Mouse (Mus musculus) heart, embryonic 12.5 days (tissue): Measurements from ENCODE around the gene Glis2. TPM values are rescaled to one million over a fixed set of nuclear protein-coding genes. Genes with fewer than 3 reads are reported as not detected.
A peak's percentile ranks its signal among the peaks of the same experiment; 100 is the strongest.

Source experiments
- ATAC-seq: fragments of 200-750 bp; cut with Nextera tagmentation; 2 replicates; pipeline ENCODE4 v1.8.0; 2017; ENCODE audit warnings: moderate TSS enrichment, moderate library complexity; ENCODE audit not compliant: insufficient number of reproducible peaks, low FRiP score
- H3K27ac ChIP-seq: fragments of 300-500 bp; sonication (generic); 2 replicates; pipeline ENCODE4 v1.5.1; 2016; ENCODE audit warnings: mild to moderate bottlenecking, moderate library complexity; ENCODE audit not compliant: poor library complexity, severe bottlenecking
- H3K27me3 ChIP-seq: fragments of 300-500 bp; sonication (generic); replicated peaks from 2 replicates; pipeline ENCODE4 v1.6.1; 2016; ENCODE audit warnings: mild to moderate bottlenecking, moderate library complexity
- H3K36me3 ChIP-seq: fragments of 300-500 bp; sonication (generic); 2 replicates; pipeline ENCODE4 v1.6.1; 2016; ENCODE audit warnings: mild to moderate bottlenecking, moderate library complexity
- H3K4me1 ChIP-seq: fragments of 300-500 bp; sonication (generic); replicated peaks from 2 replicates; pipeline ENCODE4 v1.6.1; 2016; ENCODE audit warnings: mild to moderate bottlenecking
- H3K4me2 ChIP-seq: fragments of 300-500 bp; sonication (generic); 2 replicates; pipeline ENCODE4 v1.6.1; 2016; ENCODE audit warnings: mild to moderate bottlenecking, moderate library complexity
- H3K4me3 ChIP-seq: fragments of 300-500 bp; sonication (generic); 2 replicates; pipeline ENCODE4 v1.5.1; 2016; ENCODE audit warnings: mild to moderate bottlenecking
- H3K9ac ChIP-seq: fragments of 300-500 bp; sonication (generic); 2 replicates; pipeline ENCODE4 v1.6.1; 2016; ENCODE audit warnings: mild to moderate bottlenecking, moderate library complexity
- H3K9me3 ChIP-seq: fragments of 300-500 bp; sonication (generic); replicated peaks from 2 replicates; pipeline ENCODE4 v1.6.1; 2016; ENCODE audit warnings: mild to moderate bottlenecking, moderate library complexity
- WGBS: fragments of 180-500 bp; shearing (Covaris S2); methylation state at CpG from one replicate; pipeline ENCODE4 v1.1.7; 2016; 5-methylcytosine and 5-hydroxymethylcytosine counted together
- polyA plus RNA-seq: library from polyadenylated mRNA; unstranded; fragments of >200 nt; fragmentation: Nextera tagmentation; extraction: Ambion mirVana; gene quantifications from 2 replicates; pipeline ENCODE4 v1.2.1, GENCODE M21; 2016

Gene Glis2
- polyA plus RNA-seq, 1 experiment from 2014 or later = 24.9 TPM

DNA sequence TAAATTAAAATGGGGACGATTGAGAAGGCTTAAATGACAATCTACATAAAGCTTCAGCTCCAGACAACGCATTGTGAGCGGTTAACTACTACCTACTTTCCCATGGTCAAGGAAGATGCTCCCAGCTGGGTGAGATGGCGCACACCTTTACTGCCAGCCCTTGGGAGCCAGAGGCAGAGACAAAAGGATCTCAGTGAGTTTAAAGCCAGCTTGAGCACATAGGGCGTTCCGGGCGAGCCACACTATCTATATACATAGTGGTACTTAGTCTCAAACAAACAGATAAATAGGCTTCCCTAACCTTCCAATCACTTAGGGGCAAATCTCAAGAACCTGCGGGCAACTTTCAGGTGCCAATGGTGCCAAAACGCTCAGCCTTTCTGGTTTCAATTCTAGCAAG is 29.6 kb downstream of the Glis2 start:
- H3K9ac ChIP-seq = peak overlapping the region; percentile 87
- peaks cover 27% of the 10 kb centered on the region for H3K36me3 ChIP-seq
- no peak for ATAC-seq
- peak overlapping the region; percentile 88 for H3K4me3 ChIP-seq
- H3K4me1 ChIP-seq = peaks cover 28% of the 10 kb centered on the region
- H3K27me3 ChIP-seq = no peaks in the 10 kb centered on the region
- H3K9me3 ChIP-seq = no peaks in the 10 kb centered on the region
- peak overlapping the region; percentile 86 for H3K27ac ChIP-seq
- 15% methylated on average over 9 of the region's 9 CpGs for WGBS
- peak overlapping the region; percentile 88 for H3K4me2 ChIP-seq

DNA sequence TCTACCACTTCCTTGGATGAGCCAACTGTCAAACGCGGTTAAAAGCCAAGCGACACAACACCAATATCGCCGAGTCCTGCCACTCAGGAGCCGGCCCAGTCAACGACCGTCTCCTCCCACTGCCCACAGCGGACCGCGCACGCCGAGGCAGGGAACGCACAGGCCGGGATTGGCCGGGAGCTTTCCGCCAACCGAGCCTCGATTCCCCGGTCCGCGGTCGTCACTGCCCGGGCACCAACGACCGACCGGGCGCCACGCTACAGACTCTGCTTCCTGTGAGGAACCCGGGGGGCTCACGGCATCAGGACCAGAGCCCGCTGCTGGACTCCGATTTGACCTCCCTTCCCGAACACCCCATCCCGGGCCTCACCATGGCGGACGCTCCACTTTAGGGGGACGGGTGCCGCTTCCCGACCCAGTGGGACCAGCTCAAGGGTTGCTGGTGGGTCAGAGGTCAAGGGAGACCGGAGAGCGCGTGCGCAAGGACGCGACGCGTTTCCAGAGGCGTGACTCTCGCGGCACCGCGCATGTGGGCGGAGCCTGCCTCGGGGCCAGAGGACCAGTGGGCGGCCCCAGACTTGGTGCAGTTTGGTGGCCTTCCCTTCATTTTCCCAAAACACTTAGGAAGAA is 30.1 kb downstream of the Glis2 start, which contains the start of gene Pam16:
TSS of gene Pam16 (minus strand) at position 508 of the 630 bp plus-strand sequence.
- H3K4me1 ChIP-seq = peaks cover 28% of the 10 kb centered on the region
- peak; percentile 93 for ATAC-seq
- H3K27me3 ChIP-seq = no peaks in the 10 kb centered on the region
- peak within 1 kb of the TSS; percentile 87 for H3K9ac ChIP-seq
- peaks cover 26% of the 10 kb centered on the region for H3K36me3 ChIP-seq
- under 1% methylated on average over 56 of the region's 56 CpGs for WGBS
- H3K27ac ChIP-seq = peak within 1 kb of the TSS; percentile 86
- no peaks in the 10 kb centered on the region for H3K9me3 ChIP-seq
- peak within 1 kb of the TSS; percentile 88 for H3K4me2 ChIP-seq
- H3K4me3 ChIP-seq = peak within 1 kb of the TSS; percentile 88

DNA sequence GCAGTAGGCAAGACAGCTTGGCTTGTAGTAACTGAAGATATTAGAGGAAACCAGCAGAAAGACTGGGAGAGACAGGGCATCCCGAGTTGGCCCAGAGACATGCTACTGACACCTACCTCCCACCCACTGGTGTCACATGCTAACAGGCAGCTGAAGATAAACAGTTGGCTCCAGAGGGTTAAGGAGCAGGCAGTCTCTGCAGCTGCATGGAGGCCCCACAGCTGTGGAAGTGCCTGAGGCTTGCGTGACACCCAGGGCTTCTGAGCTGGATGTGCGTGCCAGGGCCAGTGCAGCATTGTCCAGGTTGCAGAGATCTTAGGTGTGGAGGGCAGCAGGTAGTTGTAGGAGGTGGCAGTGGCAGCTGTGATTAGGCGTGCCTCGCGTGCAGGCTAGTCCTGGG is 32.6 kb downstream of the Glis2 start:
- H3K9ac ChIP-seq = no peak overlapping the region; the same call in 1 of the 2 replicates
- peaks cover 25% of the 10 kb centered on the region for H3K36me3 ChIP-seq
- no peak overlapping the region for H3K4me3 ChIP-seq
- no peaks in the 10 kb centered on the region for H3K9me3 ChIP-seq
- no peak overlapping the region for H3K4me2 ChIP-seq
- H3K4me1 ChIP-seq = peaks cover 22% of the 10 kb centered on the region
- H3K27ac ChIP-seq = peak overlapping the region; percentile 2; the same call in 1 of the 2 replicates
- H3K27me3 ChIP-seq = no peaks in the 10 kb centered on the region
- ATAC-seq = no peak
- WGBS = 65% methylated on average over 6 of the region's 6 CpGs

DNA sequence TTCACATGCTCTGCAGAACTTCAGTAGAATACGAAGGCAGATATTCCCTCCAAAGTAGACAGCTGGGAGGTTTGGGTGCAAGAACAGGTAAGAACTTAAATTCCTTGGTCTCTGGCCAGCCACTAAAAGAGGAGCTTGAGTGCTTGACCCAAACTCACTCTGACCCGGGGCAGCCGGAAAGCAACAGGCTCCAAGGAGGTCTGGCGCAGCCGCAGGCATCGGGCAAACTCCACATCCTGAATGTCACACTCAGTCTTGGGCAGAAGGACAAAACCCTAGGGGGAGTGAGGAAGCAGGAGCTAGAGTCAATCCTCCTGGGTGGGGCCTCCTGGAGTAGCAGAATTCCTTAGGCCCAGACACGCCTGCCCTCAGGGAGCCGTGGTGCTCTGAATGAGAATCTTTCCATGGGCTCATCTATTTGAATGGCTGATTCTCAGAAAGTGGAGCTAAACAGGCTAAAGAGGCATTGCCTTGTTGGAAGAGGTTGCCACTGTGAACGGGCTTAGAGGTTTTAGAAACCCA is 34.4 kb downstream of the Glis2 start:
- H3K4me2 ChIP-seq = no peak overlapping the region
- H3K9me3 ChIP-seq = no peaks in the 10 kb centered on the region
- WGBS = 88% methylated on average over 9 of the region's 9 CpGs
- H3K36me3 ChIP-seq = peaks cover 29% of the 10 kb centered on the region
- no peak overlapping the region for H3K27ac ChIP-seq
- H3K4me3 ChIP-seq = no peak overlapping the region
- no peaks in the 10 kb centered on the region for H3K27me3 ChIP-seq
- H3K4me1 ChIP-seq = peaks cover 9% of the 10 kb centered on the region
- H3K9ac ChIP-seq = no peak overlapping the region
- no peak for ATAC-seq

DNA sequence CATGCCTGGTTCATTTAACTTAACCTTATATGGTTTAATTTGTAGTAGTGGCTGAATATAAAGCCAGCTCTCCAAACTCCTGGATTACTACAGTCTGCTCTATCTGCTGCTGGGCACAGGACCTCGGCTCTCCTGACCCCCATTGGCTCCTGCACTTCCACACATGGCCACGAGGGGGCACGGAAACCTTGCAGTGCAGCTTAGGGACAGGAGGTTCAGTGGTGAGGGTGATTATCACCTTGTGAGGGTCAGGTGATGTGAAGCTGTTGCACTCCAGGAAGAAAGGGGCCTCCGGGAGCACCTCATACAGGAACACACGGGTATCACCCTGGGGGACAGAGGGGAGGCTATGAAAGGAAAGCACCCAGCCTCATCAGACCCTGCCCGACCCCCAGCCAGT is 35.4 kb downstream of the Glis2 start:
- Histone ChIP-seq H3K4me3 (no peak overlapping the region), H3K4me2 (no peak overlapping the region), H3K9ac (no peak overlapping the region; the same call in 1 of the 2 replicates), H3K36me3 (peaks cover 29% of the 10 kb centered on the region), H3K4me1 (peaks cover 17% of the 10 kb centered on the region), H3K9me3 (no peaks in the 10 kb centered on the region), H3K27ac (no peak overlapping the region), H3K27me3 (no peaks in the 10 kb centered on the region)
- no peak for ATAC-seq
- 23% methylated on average over 6 of the region's 6 CpGs for WGBS

DNA sequence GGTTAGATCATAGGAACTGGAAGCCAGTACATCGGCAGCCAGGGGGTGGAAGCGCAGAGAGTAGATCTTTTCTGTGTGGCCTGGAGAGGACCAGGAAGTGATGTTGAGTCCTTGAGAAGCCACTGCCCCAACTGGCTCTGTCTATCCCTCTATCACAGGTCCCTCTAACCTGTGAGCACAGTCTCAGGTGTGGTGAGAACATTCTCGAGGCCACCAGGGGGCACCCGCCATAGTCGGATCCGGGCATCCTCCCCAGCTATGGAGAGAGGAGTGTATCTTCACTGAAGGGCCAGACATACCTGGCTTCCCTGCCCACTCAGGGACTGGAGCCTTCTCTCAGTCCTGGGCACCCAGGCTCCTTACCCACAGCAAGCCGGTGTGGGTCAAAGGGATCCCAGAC is 37.5 kb downstream of the Glis2 start:
- WGBS = 37% methylated on average over 7 of the region's 7 CpGs
- Histone ChIP-seq H3K4me2 (no peak overlapping the region), H3K4me1 (peaks cover 29% of the 10 kb centered on the region), H3K9me3 (no peaks in the 10 kb centered on the region), H3K4me3 (no peak overlapping the region), H3K27ac (no peak overlapping the region), H3K27me3 (no peaks in the 10 kb centered on the region), H3K36me3 (peaks cover 27% of the 10 kb centered on the region), H3K9ac (no peak overlapping the region)
- ATAC-seq = no peak

DNA sequence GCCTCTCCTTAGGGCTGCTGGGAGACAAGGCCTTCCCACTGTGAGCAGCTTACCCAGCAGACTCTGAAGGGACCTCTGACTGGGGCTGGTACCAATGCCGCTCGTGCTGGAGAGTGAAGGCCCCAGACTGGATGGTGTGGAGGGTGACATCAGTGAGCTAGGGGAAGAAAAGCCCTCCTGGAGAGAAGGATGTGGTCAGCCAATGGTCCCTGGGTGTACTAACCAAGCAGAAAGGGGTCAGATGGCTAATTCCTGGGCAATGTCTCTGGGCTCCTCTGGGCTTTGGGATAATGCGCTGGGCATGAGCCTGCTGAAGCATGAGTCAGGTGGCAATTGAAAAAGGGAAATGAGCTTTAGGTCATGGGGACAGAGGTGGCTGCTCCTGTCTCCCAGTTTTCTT is 39.1 kb downstream of the Glis2 start:
- H3K27me3 ChIP-seq = no peaks in the 10 kb centered on the region
- peaks cover 13% of the 10 kb centered on the region; the same call in 1 of the 2 replicates for H3K36me3 ChIP-seq
- WGBS = 92% methylated on average over 3 of the region's 3 CpGs
- ATAC-seq = no peak
- no peak overlapping the region for H3K4me3 ChIP-seq
- H3K27ac ChIP-seq = no peak overlapping the region
- H3K4me1 ChIP-seq = peaks cover 25% of the 10 kb centered on the region
- no peak overlapping the region for H3K4me2 ChIP-seq
- H3K9me3 ChIP-seq = no peaks in the 10 kb centered on the region
- no peak overlapping the region for H3K9ac ChIP-seq

DNA sequence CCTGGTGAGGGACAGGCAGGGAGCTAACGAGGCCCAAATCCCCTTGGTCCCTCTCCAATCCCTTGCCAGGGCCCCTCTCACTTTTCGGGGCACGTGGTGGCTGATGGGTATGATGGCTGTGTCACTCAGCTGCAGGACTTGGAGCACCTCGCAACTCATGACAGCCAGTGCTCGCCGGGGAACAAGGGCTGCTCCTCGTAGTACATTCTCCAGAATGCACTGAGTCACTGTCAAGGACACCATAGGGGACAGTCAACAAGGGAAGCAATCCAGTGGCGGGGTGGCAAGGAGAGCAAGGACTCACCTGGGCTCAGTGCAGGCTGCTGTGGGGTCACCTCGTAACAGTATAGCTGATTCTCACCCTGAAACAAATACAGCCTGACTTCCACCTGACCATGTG is 40.2 kb downstream of the Glis2 start:
- Histone ChIP-seq H3K9ac (no peak overlapping the region), H3K4me1 (peaks cover 35% of the 10 kb centered on the region), H3K27me3 (no peaks in the 10 kb centered on the region), H3K4me2 (no peak overlapping the region), H3K36me3 (peaks cover 9% of the 10 kb centered on the region; the same call in 1 of the 2 replicates), H3K4me3 (no peak overlapping the region), H3K27ac (no peak overlapping the region), H3K9me3 (no peaks in the 10 kb centered on the region)
- no peak for ATAC-seq
- 61% methylated on average over 9 of the region's 9 CpGs for WGBS

DNA sequence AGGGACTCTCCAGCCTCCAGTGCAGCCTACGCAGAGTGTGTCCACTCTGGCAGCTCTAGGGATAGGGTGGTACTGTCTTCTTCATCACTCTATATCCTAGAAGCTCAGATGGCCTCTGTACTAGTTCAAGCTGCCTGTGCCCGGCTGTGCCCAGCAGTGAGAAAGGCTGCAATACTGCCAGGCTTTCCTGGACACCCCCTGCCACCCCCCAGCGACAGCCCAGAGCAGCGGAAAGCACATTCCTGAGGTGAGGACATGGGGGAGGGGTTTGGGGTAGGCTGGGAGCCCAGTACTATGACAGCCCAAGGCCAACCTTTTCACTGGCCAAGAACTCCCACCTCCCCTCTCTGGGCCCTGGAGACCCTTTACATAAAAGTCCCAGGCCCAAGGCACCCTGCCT is 41.2 kb downstream of the Glis2 start:
- Histone ChIP-seq H3K27ac (no peak overlapping the region), H3K4me1 (peaks cover 40% of the 10 kb centered on the region), H3K27me3 (no peaks in the 10 kb centered on the region), H3K36me3 (peaks cover 9% of the 10 kb centered on the region; the same call in 1 of the 2 replicates), H3K9ac (no peak overlapping the region), H3K9me3 (no peaks in the 10 kb centered on the region), H3K4me2 (no peak overlapping the region), H3K4me3 (no peak overlapping the region)
- WGBS = 59% methylated on average over 4 of the region's 4 CpGs
- no peak for ATAC-seq

DNA sequence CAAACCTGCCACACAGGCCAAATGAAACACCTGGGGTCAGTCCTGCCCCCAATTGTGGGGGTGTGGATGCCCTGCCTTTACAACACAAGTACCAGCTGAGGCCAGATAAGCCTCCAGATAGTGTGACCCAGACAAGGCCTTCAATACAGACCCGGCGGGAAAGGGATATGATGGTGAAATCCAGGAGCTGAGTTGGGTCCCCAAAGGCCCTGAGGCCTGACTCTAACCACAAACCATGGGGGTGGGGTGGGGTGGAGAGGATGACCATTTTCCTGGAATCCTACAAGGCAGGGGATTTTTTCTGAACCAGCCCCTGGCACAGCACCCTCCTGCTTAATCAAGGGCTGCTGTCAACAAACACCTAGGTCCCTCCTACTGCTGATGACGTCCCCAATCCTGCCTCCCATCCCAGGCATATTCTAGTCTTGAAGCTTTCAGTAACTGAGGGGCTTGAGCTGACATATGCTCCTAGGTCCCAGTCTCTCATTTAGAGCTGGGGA is 44.4 kb downstream of the Glis2 start:
- WGBS = 49% methylated on average over 3 of the region's 3 CpGs
- Histone ChIP-seq H3K9me3 (no peaks in the 10 kb centered on the region), H3K4me2 (no peak overlapping the region), H3K27ac (no peak overlapping the region), H3K36me3 (no peaks in the 10 kb centered on the region; the same call in 1 of the 2 replicates), H3K9ac (no peak overlapping the region), H3K4me3 (no peak overlapping the region), H3K27me3 (no peaks in the 10 kb centered on the region), H3K4me1 (peaks cover 71% of the 10 kb centered on the region)
- no peak for ATAC-seq

DNA sequence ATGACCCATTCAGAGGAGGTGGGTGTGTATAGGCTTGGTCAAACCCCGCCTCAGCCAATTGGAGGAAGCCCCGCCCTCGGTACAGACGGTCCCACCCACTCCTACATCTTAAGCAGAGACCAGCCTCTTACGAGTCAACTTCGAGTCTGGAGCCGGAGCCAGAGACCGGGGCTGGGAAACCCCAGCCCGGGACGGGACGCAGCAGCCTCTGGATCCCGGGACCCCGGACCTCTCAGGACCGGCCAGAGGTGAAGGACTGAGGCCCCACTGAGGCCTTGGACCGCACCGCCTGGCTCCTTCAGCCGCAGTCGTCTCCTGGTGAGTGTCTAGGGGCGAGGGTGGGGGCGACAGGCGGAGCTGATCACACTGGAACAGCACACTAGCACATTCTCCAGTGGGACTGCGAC is 45.3 kb downstream of the Glis2 start, which contains the start of the genes Vasn and Dnaja3:
TSS of gene Vasn (plus strand) at position 111 of the 407 bp plus-strand sequence.
TSS of gene Dnaja3 (plus strand) at position 159 of the 407 bp plus-strand sequence.
- peak within 1 kb of the TSS; percentile 89 for H3K9ac ChIP-seq
- H3K36me3 ChIP-seq = no peaks in the 10 kb centered on the region
- H3K27ac ChIP-seq = peak within 1 kb of the TSS; percentile 90
- ATAC-seq = peak; percentile 91
- H3K9me3 ChIP-seq = no peaks in the 10 kb centered on the region
- 2% methylated on average over 22 of the region's 22 CpGs for WGBS
- H3K27me3 ChIP-seq = no peaks in the 10 kb centered on the region
- peak within 1 kb of the TSS; percentile 65 for H3K4me3 ChIP-seq
- H3K4me2 ChIP-seq = peak within 1 kb of the TSS; percentile 89
- H3K4me1 ChIP-seq = peaks cover 71% of the 10 kb centered on the region
